In the genomic region with DNA sequence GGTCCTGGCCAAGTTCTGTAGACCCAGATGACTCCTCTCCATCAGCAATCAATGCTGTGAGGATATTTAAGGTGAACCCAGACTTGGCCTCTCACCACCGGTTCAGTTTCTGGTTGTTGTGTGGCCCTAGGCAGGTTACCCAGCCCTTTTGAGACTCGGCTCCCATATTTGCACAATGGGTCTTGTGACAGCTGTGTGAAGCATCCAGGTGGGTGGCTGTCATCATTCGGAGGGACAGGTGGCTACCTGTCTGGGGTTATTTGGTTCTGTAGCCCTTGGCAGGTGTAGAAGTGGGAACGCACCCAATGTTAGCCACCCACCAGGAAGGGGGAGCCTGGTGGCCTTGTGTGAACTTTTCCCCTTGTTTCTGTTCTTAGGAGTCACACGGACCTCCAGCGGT, we compare ENCODE assay signal across 16 mouse cellular contexts.
"Had no signal": no experiment of that assay in that cellular context is flagged by ENCODE, and none has a peak within 500 bp of the region (broad histone marks: within the 10 kb centered on the region; RNA-seq: fewer than 3 reads in every experiment).

No protein-coding gene starts in this region.

- DNase-seq: heart, postnatal 10 days; heart, postnatal 14 days; heart, postnatal 36 days; heart, postnatal 4 days; kidney, adult 11 months; kidney, adult 18-20 months; kidney, adult 2 months; kidney, adult 8-10 months; kidney, adult 9 months; kidney, postnatal 10 days; kidney, postnatal 14 days; kidney, postnatal 25 days; kidney, postnatal 36 days; kidney, postnatal 4 days; layer of hippocampus, adult 9-11 months; layer of hippocampus, postnatal 36 days had no signal
